Mouse (Mus musculus) layer of hippocampus, adult 9-11 months (tissue): ENCODE results near the gene Sema6b.
"Not testable (repeated sequence)": the region's sequence is repeated elsewhere in the genome, so short reads cannot be mapped to it uniquely, and the experiment has no call there.

Experiments
- DNase-seq: peaks from one replicate; pipeline ENCODE4 v3.0.0; 2022

Gene Sema6b

DNA sequence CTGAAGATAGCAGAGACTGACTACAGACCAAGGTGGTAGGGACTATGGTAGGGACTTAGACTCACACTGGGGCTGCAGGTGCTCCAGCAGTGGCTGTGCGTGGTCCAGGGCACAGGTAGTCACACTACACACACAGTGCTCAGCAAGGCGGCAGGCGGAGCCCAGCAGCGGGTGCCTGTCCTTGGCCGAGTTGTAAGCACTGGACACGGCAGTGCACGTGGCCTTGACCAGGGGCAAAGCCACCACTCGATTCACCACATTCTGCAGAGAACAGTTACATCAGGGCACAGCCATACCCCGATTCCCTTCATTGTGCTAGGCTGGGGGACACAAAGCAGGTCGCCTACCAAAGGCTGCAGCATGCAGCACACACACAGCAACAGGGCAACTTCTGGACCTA, 23.9 kb downstream of the Sema6b start:
- DNase-seq: no peak

DNA sequence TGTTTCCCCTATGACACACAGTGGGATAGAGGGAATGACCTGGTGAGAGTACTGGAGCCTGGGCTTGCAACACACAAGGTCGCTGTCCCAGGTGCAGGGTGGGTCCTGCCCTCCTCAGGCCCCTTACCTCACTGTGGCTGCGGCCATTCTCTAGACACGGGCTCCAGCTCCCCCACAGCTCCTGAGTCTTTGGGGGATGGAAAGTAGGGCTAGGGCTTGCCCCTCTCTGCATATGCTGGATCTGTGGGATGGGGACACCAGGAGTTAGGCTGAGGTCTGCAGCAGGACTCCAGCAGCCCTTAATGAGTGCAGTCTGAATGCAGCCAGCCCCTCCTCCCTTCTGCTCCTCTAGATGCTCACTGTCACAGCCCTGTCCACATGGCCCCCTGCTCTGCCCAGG, 27.4 kb downstream of the Sema6b start:
- DNase-seq: no peak

GRCm38 (mm10) chr17:56111864-56112263, 28.3 kb downstream of the Sema6b start:
- DNase-seq: no peak

- DNase-seq: no peak
Measured at GRCm38 (mm10) chr17:56111021-56111420, 29.1 kb downstream of the Sema6b start.

DNA sequence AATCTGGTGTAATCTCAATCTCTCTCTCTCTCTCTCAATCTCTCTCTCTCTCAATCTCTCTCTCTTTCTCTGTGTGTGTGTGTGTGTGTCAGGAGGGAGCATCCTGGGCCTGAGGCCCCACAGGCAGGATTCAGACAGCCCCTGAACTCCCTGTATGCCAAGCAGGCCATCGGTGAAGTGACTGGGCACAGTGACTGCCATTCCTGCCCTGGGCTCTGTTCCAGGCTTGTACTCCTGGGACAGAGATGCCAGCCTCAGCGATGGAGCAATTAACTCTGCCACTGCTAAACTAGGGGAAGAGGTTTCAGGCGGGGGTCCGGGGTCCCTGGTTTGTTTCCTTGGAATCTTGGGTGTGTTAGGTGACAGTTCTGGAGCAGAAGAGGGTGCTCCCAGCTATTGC, 29.6 kb downstream of the Sema6b start:
- DNase-seq: no peak

DNA sequence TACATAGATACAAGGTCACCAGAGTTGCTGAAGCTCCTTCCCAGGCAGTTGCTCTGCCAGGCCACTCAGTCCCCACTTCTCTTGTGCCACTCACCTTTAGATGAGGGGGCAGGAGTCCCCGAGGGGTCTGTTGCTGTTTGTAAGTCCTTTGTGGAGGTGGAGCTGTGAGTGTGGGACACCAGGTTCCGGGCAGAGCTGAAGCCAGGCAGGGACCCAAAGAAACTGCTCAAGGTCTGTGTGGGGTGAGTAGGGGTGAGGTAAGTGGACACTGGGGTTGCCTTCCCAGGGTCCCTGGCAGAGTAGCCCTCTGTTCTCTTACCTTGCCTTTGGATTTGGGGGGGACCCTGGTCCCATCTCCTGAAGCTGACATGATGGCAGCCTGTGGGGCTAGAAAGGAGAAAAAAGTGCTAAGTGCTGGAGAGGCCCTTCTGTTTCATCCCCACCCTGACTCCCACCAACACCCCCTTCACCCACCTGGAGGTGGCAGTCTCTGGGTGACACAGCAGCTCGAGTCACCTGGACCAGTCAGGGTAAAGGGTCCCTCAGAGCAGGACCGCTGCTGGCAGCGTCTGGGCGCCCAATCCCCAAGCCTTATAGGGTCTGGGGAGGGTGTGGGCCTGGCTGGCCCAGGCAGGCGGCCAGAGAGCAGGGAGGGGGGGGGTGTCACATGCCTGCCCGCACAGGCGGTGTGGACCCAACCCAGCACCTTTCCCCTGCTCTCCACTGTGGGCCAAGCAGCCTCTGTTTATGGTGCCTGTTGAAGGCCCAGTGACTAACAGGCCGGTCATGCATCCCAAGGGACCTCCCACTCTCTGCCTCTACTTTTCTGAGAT, 30.7 kb downstream of the Sema6b start, which contains the start of gene Plin4:
Gene Plin4 (minus strand): TSS at position 585 of the 833 bp plus-strand sequence.
- DNase-seq: no peak

DNA sequence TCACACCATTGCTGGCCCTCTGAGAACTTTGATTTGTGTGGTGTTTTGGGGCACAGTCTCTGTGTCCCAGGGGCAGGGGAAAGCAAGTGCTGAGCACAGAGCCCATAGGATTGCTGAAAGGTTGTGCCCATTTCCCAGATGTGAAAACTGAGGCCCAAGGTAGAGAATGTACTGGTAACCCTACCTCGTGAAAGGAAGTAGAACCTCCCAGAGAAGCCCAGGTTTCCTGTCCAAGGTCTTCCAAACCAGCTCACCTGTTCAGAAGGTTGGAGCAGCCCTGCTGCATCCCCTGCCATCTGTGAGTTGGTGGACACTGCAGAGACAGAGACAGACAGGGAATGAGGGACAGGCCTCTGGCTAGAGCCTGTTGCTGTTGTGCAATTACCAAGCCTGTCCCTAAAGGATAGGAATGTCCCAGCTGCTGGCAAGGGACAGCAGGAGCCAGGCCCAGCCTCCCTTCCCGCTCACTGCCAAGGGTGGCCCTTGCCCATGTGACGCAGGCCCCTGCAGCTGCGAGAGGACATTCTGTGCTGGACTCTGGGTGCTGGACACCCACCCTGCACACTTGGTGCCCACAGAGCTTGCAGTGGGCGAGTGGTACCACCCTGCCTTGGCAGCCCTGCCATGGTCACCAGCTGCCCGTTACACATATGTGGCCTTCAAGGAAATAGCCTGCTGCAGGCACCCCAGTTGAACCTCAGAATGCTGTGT, 31.7 kb downstream of the Sema6b start:
- peak; percentile 91 for DNase-seq

DNA sequence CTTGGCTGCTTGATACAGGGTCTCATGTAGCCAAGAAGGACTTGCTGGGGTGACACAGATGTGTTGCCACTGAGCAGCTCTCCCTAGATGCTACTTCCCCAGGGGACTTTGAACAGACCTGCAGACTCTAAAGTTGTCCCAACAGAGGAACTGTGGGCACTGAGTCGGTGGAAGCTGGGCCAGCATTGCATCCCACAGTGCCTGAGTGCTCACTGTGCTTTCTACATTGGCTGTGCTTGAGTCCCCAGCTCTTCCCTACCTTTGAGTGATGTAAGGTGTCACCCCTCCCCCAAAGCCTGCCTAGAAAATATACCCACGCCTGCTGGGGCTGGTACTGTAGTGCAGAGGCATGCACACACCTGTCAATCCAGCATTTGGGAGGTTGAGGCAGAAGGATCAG, 32.4 kb downstream of the Sema6b start:
- no peak for DNase-seq

GRCm38 (mm10) chr17:56106981-56107380, 33.2 kb downstream of the Sema6b start:
- DNase-seq: no peak

- DNase-seq: not testable (repeated sequence)
Measured at GRCm38 (mm10) chr17:56106436-56106835, 33.7 kb downstream of the Sema6b start.

- not testable (repeated sequence) for DNase-seq
Measured at GRCm38 (mm10) chr17:56104821-56105220, 35.3 kb downstream of the Sema6b start.

DNA sequence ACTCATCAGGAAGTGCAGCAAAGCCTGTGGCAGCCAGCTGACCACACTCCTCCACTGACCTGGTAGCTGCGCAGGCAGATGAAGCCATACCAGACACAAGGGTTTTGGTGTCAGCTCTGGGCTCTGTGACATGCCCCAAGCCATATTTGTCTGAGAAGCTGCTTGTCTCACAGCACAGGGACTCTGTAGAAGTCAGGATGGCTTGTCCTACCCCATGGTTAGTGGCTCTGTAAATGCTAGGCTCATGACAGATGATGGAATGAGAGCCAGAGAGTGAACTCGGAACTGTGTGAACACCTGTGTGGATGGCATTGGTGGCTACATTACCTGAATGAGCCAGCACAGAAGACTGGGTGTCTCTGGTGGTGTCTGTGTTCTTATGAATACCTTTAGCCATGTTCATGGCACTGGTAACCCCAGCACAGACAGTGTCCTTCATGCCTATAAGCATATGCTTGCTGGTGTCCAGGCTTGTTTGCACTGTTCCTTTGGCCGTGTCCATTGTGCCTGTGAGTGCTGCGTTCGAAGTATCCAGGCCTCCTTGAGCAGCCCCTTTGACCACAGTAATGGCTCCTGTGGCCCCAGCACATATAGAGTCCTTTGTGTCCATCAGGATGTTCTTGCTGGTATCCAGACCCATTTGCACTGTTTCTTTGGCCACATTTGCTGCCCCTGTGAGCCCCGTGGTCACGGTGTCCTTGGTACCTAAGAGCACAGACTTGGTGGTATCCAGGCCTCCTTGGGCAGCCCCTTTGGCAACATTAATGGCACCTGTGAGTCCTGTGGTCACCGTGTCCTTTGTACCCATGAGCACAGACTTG, 36.5 kb downstream of the Sema6b start:
- no peak for DNase-seq

GRCm38 (mm10) chr17:56102927-56103326, 37.2 kb downstream of the Sema6b start:
- DNase-seq: no peak

DNA sequence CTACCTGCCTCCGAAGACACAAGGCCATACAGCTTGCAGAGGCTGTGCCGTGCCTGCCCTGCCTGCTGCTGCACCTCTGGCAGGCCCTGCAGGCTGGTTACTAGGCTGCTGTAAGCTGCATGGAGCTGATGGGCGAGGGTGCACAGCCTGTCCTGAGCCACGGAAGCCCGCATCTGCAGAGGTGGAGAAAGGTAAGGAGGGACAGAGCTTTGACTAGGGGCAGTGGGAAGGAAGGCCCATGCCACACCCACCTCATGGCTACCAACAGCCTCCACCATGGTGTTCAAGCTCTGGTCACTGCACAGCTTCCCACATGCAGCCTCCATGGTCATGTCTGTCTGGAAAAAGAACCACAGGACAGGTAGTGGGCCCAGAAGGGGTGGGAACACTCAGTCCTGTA, 38.0 kb downstream of the Sema6b start:
- DNase-seq: no peak

DNA sequence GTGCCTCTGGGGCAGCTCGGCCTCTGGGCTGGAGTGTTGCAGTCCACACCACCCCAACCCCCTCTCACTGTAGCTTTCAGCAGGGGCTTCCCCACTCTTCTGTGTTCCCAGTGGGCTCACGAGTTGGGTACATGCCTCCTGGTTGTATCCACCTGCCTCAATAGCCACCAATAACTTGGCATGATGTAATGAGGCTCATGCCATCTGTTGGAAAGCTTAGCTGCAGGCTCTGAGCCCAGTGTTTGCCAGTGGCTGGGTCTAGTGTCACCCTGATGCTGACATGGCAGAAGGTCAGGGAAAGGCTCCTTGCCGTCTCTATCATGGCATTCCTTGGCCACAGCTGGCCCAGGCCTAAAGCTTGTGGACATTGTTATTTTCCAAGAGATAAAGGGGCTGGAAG, 39.3 kb downstream of the Sema6b start:
- DNase-seq: no peak

GRCm38 (mm10) chr17:56098711-56099572, 41.2 kb downstream of the Sema6b start:
- no peak for DNase-seq

- DNase-seq: no peak
Measured at GRCm38 (mm10) chr17:56098180-56098579, 42.0 kb downstream of the Sema6b start.

DNA sequence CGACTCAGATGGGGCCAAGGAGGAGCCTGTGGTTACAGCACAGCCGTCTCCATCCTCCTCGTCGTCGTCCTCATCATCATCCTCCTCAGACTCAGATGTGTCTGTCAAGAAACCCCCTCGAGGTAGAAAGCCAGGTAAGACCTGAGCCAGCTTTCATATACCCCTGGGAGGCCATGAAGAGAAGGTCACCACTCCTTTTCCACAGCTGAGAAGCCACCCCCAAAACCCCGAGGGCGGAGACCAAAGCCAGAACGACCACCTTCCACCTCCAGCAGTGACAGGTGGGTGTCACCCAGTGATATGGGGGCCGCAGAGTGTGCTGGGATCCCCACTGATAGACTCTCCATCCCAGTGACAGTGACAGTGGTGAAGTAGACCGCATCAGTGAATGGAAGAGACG, 43.3 kb downstream of the Sema6b start:
- no peak for DNase-seq

- DNase-seq: no peak
Measured at GRCm38 (mm10) chr17:56092794-56093193, 47.3 kb downstream of the Sema6b start.

DNA sequence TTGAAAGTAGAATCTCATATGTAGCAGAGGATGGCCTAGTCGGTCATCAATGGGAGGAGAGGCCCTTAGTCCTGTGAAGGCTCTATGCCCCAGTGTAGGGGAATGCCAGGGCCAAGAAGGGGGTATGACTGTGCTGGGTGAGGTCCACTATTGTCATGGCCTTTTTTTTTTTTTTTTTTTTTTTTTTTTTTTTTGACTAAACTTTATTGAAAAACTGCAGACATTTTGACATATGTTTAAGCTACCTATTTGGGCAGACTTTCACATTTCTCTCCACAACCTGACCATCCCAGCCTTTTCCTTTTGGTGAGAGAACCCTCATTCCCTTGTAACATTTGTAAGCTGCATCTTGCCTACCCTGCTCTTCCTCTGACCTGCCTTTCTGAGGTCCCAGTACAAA, 47.8 kb downstream of the Sema6b start:
- no peak for DNase-seq

DNA sequence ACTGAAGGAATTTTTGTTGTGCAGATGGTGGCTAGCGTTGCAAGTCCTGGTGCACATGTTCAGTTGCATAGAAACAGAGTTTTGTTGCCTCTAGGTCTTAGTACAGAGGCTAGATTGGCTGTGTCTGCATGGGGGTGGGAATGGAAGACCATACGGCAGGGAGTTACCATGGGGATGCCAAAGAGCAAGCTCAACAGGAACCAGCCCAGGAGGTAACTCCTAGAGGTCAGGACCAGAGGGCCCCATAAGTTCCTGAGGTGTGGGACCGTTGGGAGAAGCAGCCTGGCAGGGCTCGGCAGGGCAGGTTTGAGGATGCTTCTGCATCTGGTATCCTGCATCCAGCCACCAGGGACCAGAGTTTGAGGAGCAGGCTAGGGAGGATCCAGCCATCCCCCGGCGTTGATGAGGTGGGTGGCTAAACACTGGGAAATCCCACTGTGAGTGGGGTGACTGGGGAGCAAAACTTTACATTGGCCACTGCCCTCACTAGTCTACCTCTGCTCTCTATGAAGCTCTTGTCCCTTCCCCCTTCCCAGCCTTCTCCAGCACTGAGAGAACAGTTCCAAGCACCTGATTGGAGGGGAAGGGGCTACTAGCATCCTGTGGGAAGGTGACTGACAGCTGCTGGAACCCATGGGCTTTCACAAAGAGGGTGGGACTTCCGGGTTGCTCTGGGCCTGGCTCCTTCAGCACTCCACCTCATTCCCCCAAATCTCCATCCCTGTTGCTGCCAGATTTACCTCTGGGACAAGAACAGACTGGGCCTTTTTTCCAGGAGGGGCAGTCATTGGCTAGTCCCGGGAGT, 59.2 kb downstream of the Sema6b start:
- DNase-seq: peak; percentile 75
